Mouse (Mus musculus) embryonic facial prominence, embryonic 13.5 days (tissue): ENCODE measurements around the gene Cyp2c23. TPM values are rescaled to one million over a fixed set of nuclear protein-coding genes. Genes with fewer than 3 reads are reported as not detected.
A peak's percentile ranks its signal among the peaks of the same experiment; 100 is the strongest.

Source experiments
- ATAC-seq: fragments of 200-750 bp; cut with Nextera tagmentation; 2 replicates; pipeline ENCODE4 v1.8.0; 2017; ENCODE audit warnings: low read depth; ENCODE audit not compliant: insufficient number of reproducible peaks, insufficient read depth, low FRiP score, low TSS enrichment
- H3K27ac ChIP-seq: fragments of 300-500 bp; sonication (generic); 2 replicates; pipeline ENCODE4 v1.5.1; 2015; ENCODE audit warnings: moderate library complexity, mild to moderate bottlenecking, inconsistent platforms
- H3K27me3 ChIP-seq: fragments of 300-500 bp; sonication (generic); 2 replicates; pipeline ENCODE4 v1.6.1; 2015; ENCODE audit warnings: mild to moderate bottlenecking, inconsistent platforms
- H3K36me3 ChIP-seq: fragments of 300-500 bp; sonication (generic); 2 replicates; pipeline ENCODE4 v1.6.1; 2015; ENCODE audit warnings: mild to moderate bottlenecking, inconsistent platforms
- H3K4me1 ChIP-seq: fragments of 300-500 bp; sonication (generic); 2 replicates; pipeline ENCODE4 v1.6.1; 2015; ENCODE audit warnings: inconsistent platforms
- H3K4me2 ChIP-seq: fragments of 300-500 bp; sonication (generic); 2 replicates; pipeline ENCODE4 v1.6.1; 2015; ENCODE audit warnings: moderate library complexity, mild to moderate bottlenecking, inconsistent platforms
- H3K4me3 ChIP-seq: fragments of 300-500 bp; sonication (generic); 2 replicates; pipeline ENCODE4 v1.5.1; 2015; ENCODE audit warnings: mild to moderate bottlenecking, inconsistent platforms
- H3K9ac ChIP-seq: fragments of 300-500 bp; sonication (generic); 2 replicates; pipeline ENCODE4 v1.6.1; 2015; ENCODE audit warnings: mild to moderate bottlenecking, inconsistent platforms
- H3K9me3 ChIP-seq: fragments of 300-500 bp; sonication (generic); 2 replicates; pipeline ENCODE4 v1.6.1; 2016; ENCODE audit warnings: inconsistent platforms
- WGBS: fragments of 180-500 bp; shearing (Covaris S2); methylation state at CpG from one replicate; pipeline ENCODE4 v1.1.7; 2015; ENCODE audit warnings: mixed read lengths; 5-methylcytosine and 5-hydroxymethylcytosine counted together
- polyA plus RNA-seq: library from polyadenylated mRNA; unstranded; fragments of >200 nt; fragmentation: Nextera tagmentation; extraction: Ambion mirVana; gene quantifications from 2 replicates; pipeline ENCODE4 v1.2.1, GENCODE M21; 2015

The Cyp2c23 gene
- polyA plus RNA-seq, 1 experiment from 2014 or later = not detected

GRCm38 (mm10) chr19:43995427-43995826 is 33.6 kb downstream of the Cyp2c23 start:
- no peak overlapping the region for H3K27ac ChIP-seq
- 79% methylated on average over 7 of the region's 7 CpGs for WGBS
- no peak for ATAC-seq
- no peaks in the 10 kb centered on the region for H3K9me3 ChIP-seq
- no peaks in the 10 kb centered on the region for H3K27me3 ChIP-seq
- no peaks in the 10 kb centered on the region for H3K36me3 ChIP-seq
- H3K4me3 ChIP-seq = no peak overlapping the region
- H3K9ac ChIP-seq = no peak overlapping the region
- no peak overlapping the region for H3K4me2 ChIP-seq
- no peaks in the 10 kb centered on the region for H3K4me1 ChIP-seq

GRCm38 (mm10) chr19:43992464-43992863 is 36.5 kb downstream of the Cyp2c23 start:
- ATAC-seq = no peak
- Histone ChIP-seq H3K9me3 (no peaks in the 10 kb centered on the region), H3K4me2 (no peak overlapping the region), H3K9ac (no peak overlapping the region), H3K27ac (no peak overlapping the region), H3K27me3 (no peaks in the 10 kb centered on the region), H3K4me3 (no peak overlapping the region), H3K4me1 (no peaks in the 10 kb centered on the region), H3K36me3 (no peaks in the 10 kb centered on the region)
- WGBS = 68% methylated on average over 4 of the region's 4 CpGs

- H3K4me2 ChIP-seq = no peak overlapping the region
- ATAC-seq = no peak
- H3K4me3 ChIP-seq = no peak overlapping the region
- H3K4me1 ChIP-seq = 0 out of 2 replicates have a peak, but pooled peaks cover 7% of the 10 kb centered on the region
- no peaks in the 10 kb centered on the region for H3K36me3 ChIP-seq
- no peak overlapping the region for H3K27ac ChIP-seq
- WGBS = 82% methylated on average over 8 of the region's 8 CpGs
- peaks cover 16% of the 10 kb centered on the region for H3K27me3 ChIP-seq
- no peaks in the 10 kb centered on the region for H3K9me3 ChIP-seq
- H3K9ac ChIP-seq = no peak overlapping the region
These were observed 38.6 kb downstream of the Cyp2c23 start for GRCm38 (mm10) chr19:43990362-43990761.

GRCm38 (mm10) chr19:43986069-43986794 is 42.8 kb downstream of the Cyp2c23 start, which contains the start of gene Cpn1:
Cpn1 (minus strand) TSS chr19:43986556.
- WGBS = 21% methylated on average over 30 of the region's 30 CpGs
- H3K27ac ChIP-seq = no peak within 1 kb of the TSS
- no peak for ATAC-seq
- H3K27me3 ChIP-seq = peaks cover 16% of the 10 kb centered on the region
- no peak within 1 kb of the TSS for H3K9ac ChIP-seq
- no peaks in the 10 kb centered on the region for H3K36me3 ChIP-seq
- H3K4me3 ChIP-seq = no peak within 1 kb of the TSS
- 0 out of 2 replicates have a peak, but pooled peaks cover 7% of the 10 kb centered on the region for H3K4me1 ChIP-seq
- peak within 1 kb of the TSS; percentile 41 for H3K4me2 ChIP-seq
- no peaks in the 10 kb centered on the region for H3K9me3 ChIP-seq

- Histone ChIP-seq H3K4me2 (no peak overlapping the region), H3K36me3 (no peaks in the 10 kb centered on the region), H3K4me3 (no peak overlapping the region), H3K27me3 (peaks cover 13% of the 10 kb centered on the region), H3K4me1 (0 out of 2 replicates have a peak, but pooled peaks cover 7% of the 10 kb centered on the region), H3K27ac (no peak overlapping the region), H3K9ac (no peak overlapping the region), H3K9me3 (no peaks in the 10 kb centered on the region)
- 88% methylated on average over 5 of the region's 5 CpGs for WGBS
- ATAC-seq = no peak
These were observed 47.0 kb downstream of the Cyp2c23 start for GRCm38 (mm10) chr19:43981992-43982391.

- Histone ChIP-seq H3K9ac (no peak overlapping the region), H3K36me3 (no peaks in the 10 kb centered on the region), H3K4me1 (no peaks in the 10 kb centered on the region), H3K4me3 (no peak overlapping the region), H3K9me3 (no peaks in the 10 kb centered on the region), H3K27ac (no peak overlapping the region), H3K4me2 (no peak overlapping the region), H3K27me3 (peaks cover under 1% of the 10 kb centered on the region)
- WGBS = 92% methylated on average over 17 of the region's 17 CpGs
- ATAC-seq = no peak
These were observed 48.3 kb downstream of the Cyp2c23 start for GRCm38 (mm10) chr19:43980711-43981110.

GRCm38 (mm10) chr19:43977799-43978198 is 51.2 kb downstream of the Cyp2c23 start:
- H3K4me2 ChIP-seq = no peak overlapping the region
- no peak overlapping the region for H3K4me3 ChIP-seq
- no peak overlapping the region for H3K27ac ChIP-seq
- no peaks in the 10 kb centered on the region for H3K36me3 ChIP-seq
- no peak for ATAC-seq
- 77% methylated on average over 3 of the region's 3 CpGs for WGBS
- H3K4me1 ChIP-seq = no peaks in the 10 kb centered on the region
- H3K27me3 ChIP-seq = no peaks in the 10 kb centered on the region
- H3K9ac ChIP-seq = no peak overlapping the region
- no peaks in the 10 kb centered on the region for H3K9me3 ChIP-seq

GRCm38 (mm10) chr19:43976661-43977060 is 52.3 kb downstream of the Cyp2c23 start:
- H3K9ac ChIP-seq = no peak overlapping the region
- H3K4me2 ChIP-seq = no peak overlapping the region
- no peaks in the 10 kb centered on the region for H3K4me1 ChIP-seq
- no peaks in the 10 kb centered on the region for H3K36me3 ChIP-seq
- H3K9me3 ChIP-seq = no peaks in the 10 kb centered on the region
- no peak overlapping the region for H3K4me3 ChIP-seq
- WGBS = 76% methylated on average over 6 of the region's 6 CpGs
- H3K27me3 ChIP-seq = no peaks in the 10 kb centered on the region
- no peak overlapping the region for H3K27ac ChIP-seq
- no peak for ATAC-seq

GRCm38 (mm10) chr19:43974221-43974620 is 54.8 kb downstream of the Cyp2c23 start:
- no peak for ATAC-seq
- Histone ChIP-seq H3K27me3 (no peaks in the 10 kb centered on the region), H3K4me1 (no peaks in the 10 kb centered on the region), H3K9me3 (no peaks in the 10 kb centered on the region), H3K27ac (no peak overlapping the region), H3K4me3 (no peak overlapping the region), H3K36me3 (no peaks in the 10 kb centered on the region), H3K9ac (no peak overlapping the region), H3K4me2 (no peak overlapping the region)
- 93% methylated on average over 6 of the region's 6 CpGs for WGBS

GRCm38 (mm10) chr19:43973711-43974110 is 55.3 kb downstream of the Cyp2c23 start:
- H3K4me3 ChIP-seq = no peak overlapping the region
- H3K4me2 ChIP-seq = no peak overlapping the region
- H3K9ac ChIP-seq = no peak overlapping the region
- no peaks in the 10 kb centered on the region for H3K4me1 ChIP-seq
- no peak overlapping the region for H3K27ac ChIP-seq
- ATAC-seq = no peak
- H3K27me3 ChIP-seq = no peaks in the 10 kb centered on the region
- 90% methylated on average over 9 of the region's 9 CpGs for WGBS
- no peaks in the 10 kb centered on the region for H3K9me3 ChIP-seq
- no peaks in the 10 kb centered on the region for H3K36me3 ChIP-seq

GRCm38 (mm10) chr19:43972129-43972528 is 56.9 kb downstream of the Cyp2c23 start:
- no peak for ATAC-seq
- Histone ChIP-seq H3K4me2 (no peak overlapping the region), H3K27ac (no peak overlapping the region), H3K9ac (no peak overlapping the region), H3K4me1 (no peaks in the 10 kb centered on the region), H3K9me3 (no peaks in the 10 kb centered on the region), H3K36me3 (no peaks in the 10 kb centered on the region), H3K4me3 (no peak overlapping the region), H3K27me3 (no peaks in the 10 kb centered on the region)
- 88% methylated on average over 8 of the region's 8 CpGs for WGBS

- WGBS = 54% methylated on average over 10 of the region's 11 CpGs
- H3K9ac ChIP-seq = no peak overlapping the region
These were observed 60.5 kb downstream of the Cyp2c23 start for GRCm38 (mm10) chr19:43968436-43969026.

More at GRCm38 (mm10) chr19:43968436-43969026, 60.5 kb downstream of the Cyp2c23 start:
- no peak overlapping the region for H3K4me3 ChIP-seq
- H3K9me3 ChIP-seq = no peaks in the 10 kb centered on the region
- H3K36me3 ChIP-seq = no peaks in the 10 kb centered on the region
- H3K4me1 ChIP-seq = no peaks in the 10 kb centered on the region
- no peaks in the 10 kb centered on the region; the same call in 1 of the 2 replicates for H3K27me3 ChIP-seq
- H3K27ac ChIP-seq = no peak overlapping the region
- no peak for ATAC-seq
- no peak overlapping the region for H3K4me2 ChIP-seq
